Mouse (Mus musculus): ENCODE measurements at regions not wholly inside any gene's neighbourhood (a gene's known extent, or its start where the extent isn't known, plus 50 kb on each side); places are given as distances from the start of the nearest gene placed in this dataset.

- Histone ChIP-seq H3K4me3 (ENCODE audit: low read depth, low read length) (no peak overlapping the region), H3K4me1 (ENCODE audit: insufficient read depth, low read depth, low read length) (no peaks in the 10 kb centered on the region), H3K36me3 (replicated peaks) (no peaks in the 10 kb centered on the region), H3K9me3 (replicated peaks) (0 out of 2 replicates have a peak, but pooled peaks cover 2% of the 10 kb centered on the region), H3K27me3 (ENCODE audit: insufficient read depth, low read length) (no peaks in the 10 kb centered on the region)
- TF ChIP-seq TAL1 (conservative IDR thresholded peaks at IDR 0.05; ENCODE audit: low read depth, low read length) = no peak
- TF ChIP-seq POLR2AphosphoS5 (IDR thresholded peaks at IDR 0.05; ENCODE audit: insufficient replicate concordance, low read depth, low read length) = no peak
- no peak for TF ChIP-seq GATA2 (IDR thresholded peaks at IDR 0.05; ENCODE audit: borderline replicate concordance, low read depth, low read length)
- no peak for TF ChIP-seq CTCF (IDR thresholded peaks at IDR 0.05; ENCODE audit: low read depth, low read length)
- TF ChIP-seq GATA1 (IDR thresholded peaks at IDR 0.05; ENCODE audit: borderline replicate concordance, low read length) = no peak
- ATAC-seq (ENCODE audit: extremely low read depth, insufficient number of reproducible peaks, low FRiP score, poor library complexity, severe bottlenecking) (no peak), DNase-seq (ENCODE audit: low spot score) (no peak)
These were observed 272.3 kb upstream of the Eif4g2 start for GRCm38 (mm10) chr7:111355088-111355656.

GRCm38 (mm10) chr7:111354066-111354465 is 271.2 kb upstream of the Eif4g2 start:
- Histone ChIP-seq H3K27me3 (ENCODE audit: insufficient read depth, low read length) (no peaks in the 10 kb centered on the region), H3K36me3 (replicated peaks) (no peaks in the 10 kb centered on the region), H3K4me3 (ENCODE audit: low read depth, low read length) (no peak overlapping the region), H3K4me1 (ENCODE audit: insufficient read depth, low read depth, low read length) (no peaks in the 10 kb centered on the region), H3K9me3 (replicated peaks) (0 out of 2 replicates have a peak, but pooled peaks cover 2% of the 10 kb centered on the region)
- no peak for TF ChIP-seq POLR2AphosphoS5 (IDR thresholded peaks at IDR 0.05; ENCODE audit: insufficient replicate concordance, low read depth, low read length)
- no peak for TF ChIP-seq CTCF (IDR thresholded peaks at IDR 0.05; ENCODE audit: low read depth, low read length)
- no peak for TF ChIP-seq GATA1 (IDR thresholded peaks at IDR 0.05; ENCODE audit: borderline replicate concordance, low read length)
- ATAC-seq (ENCODE audit: extremely low read depth, insufficient number of reproducible peaks, low FRiP score, poor library complexity, severe bottlenecking) (no peak), DNase-seq (ENCODE audit: low spot score) (no peak)

- Histone ChIP-seq H3K9me3 (replicated peaks) (0 out of 2 replicates have a peak, but pooled peaks cover 2% of the 10 kb centered on the region), H3K4me3 (ENCODE audit: low read depth, low read length) (no peak overlapping the region), H3K36me3 (replicated peaks) (no peaks in the 10 kb centered on the region), H3K27me3 (ENCODE audit: insufficient read depth, low read length) (no peaks in the 10 kb centered on the region), H3K4me1 (ENCODE audit: insufficient read depth, low read depth, low read length) (no peaks in the 10 kb centered on the region)
- TF ChIP-seq GATA1 (IDR thresholded peaks at IDR 0.05; ENCODE audit: borderline replicate concordance, low read length) (no peak), TAL1 (conservative IDR thresholded peaks at IDR 0.05; ENCODE audit: low read depth, low read length) (no peak), POLR2AphosphoS5 (IDR thresholded peaks at IDR 0.05; ENCODE audit: insufficient replicate concordance, low read depth, low read length) (no peak)
- ATAC-seq (ENCODE audit: extremely low read depth, insufficient number of reproducible peaks, low FRiP score, poor library complexity, severe bottlenecking) = no peak
- no peak for DNase-seq (ENCODE audit: low spot score)
These were observed 269.3 kb upstream of the Eif4g2 start for GRCm38 (mm10) chr7:111352176-111352575.

DNA sequence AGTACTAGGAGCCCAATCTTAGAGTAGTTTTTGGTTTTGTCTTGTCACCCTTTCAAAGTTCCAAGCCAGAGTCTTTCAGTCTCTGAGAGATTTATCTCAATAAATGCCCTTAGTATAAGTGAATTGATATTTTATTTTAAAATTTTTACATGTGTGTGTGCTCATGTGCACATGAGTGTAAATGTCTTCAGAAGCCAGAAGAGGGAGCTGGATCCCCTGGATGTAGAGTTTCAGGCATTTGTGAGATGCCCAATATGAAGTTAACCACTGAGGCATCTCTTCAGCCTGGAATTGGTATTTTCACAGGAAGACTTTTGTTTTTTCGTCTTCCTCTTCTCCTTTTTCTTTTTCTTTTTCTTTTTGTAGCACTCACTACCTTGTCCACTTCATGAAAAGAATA is 262.3 kb upstream of the Eif4g2 start:
- DNase-seq (ENCODE audit: low spot score) (no peak), ATAC-seq (ENCODE audit: extremely low read depth, insufficient number of reproducible peaks, low FRiP score, poor library complexity, severe bottlenecking) (no peak)
- no peaks in the 10 kb centered on the region for H3K4me1 ChIP-seq (ENCODE audit: insufficient read depth, low read depth, low read length)
- TF ChIP-seq GATA1 (IDR thresholded peaks at IDR 0.05; ENCODE audit: borderline replicate concordance, low read length) (no peak), POLR2AphosphoS5 (IDR thresholded peaks at IDR 0.05; ENCODE audit: insufficient replicate concordance, low read depth, low read length) (no peak), TAL1 (conservative IDR thresholded peaks at IDR 0.05; ENCODE audit: low read depth, low read length) (no peak), CTCF (IDR thresholded peaks at IDR 0.05; ENCODE audit: low read depth, low read length) (no peak), GATA2 (IDR thresholded peaks at IDR 0.05; ENCODE audit: borderline replicate concordance, low read depth, low read length) (no peak)
- no peak overlapping the region for H3K4me3 ChIP-seq (ENCODE audit: low read depth, low read length)
- H3K36me3 ChIP-seq (replicated peaks) = no peaks in the 10 kb centered on the region
- peaks cover 2% of the 10 kb centered on the region; the same call in 1 of the 2 replicates for H3K9me3 ChIP-seq (replicated peaks)
- no peaks in the 10 kb centered on the region for H3K27me3 ChIP-seq (ENCODE audit: insufficient read depth, low read length)

DNA sequence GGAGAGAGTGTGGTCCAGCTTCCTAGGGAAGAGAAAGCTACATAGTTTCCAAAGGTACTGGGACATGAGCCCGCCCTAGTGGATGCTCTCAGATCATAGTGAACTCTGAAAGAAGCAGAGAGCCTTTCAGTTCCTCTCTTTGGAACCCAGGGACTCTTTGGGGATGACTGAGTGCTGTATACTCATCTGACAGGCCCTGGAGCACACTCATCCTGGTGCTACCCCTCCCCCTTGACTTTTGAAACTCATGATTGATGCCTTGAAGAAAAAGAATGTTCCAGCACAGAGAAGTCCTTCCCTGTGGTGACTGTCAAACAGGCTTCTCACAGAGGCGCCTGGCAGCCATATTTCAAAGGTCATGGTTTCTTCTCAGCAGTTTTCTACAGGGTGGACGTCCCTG is 254.2 kb upstream of the Eif4g2 start:
- no peak overlapping the region for H3K4me3 ChIP-seq (ENCODE audit: low read depth, low read length)
- H3K4me1 ChIP-seq (ENCODE audit: insufficient read depth, low read depth, low read length) = no peaks in the 10 kb centered on the region
- no peak for TF ChIP-seq TAL1 (conservative IDR thresholded peaks at IDR 0.05; ENCODE audit: low read depth, low read length)
- TF ChIP-seq CTCF (IDR thresholded peaks at IDR 0.05; ENCODE audit: low read depth, low read length) = no peak
- TF ChIP-seq GATA2 (IDR thresholded peaks at IDR 0.05; ENCODE audit: borderline replicate concordance, low read depth, low read length) = no peak
- DNase-seq (ENCODE audit: low spot score) (no peak), ATAC-seq (ENCODE audit: extremely low read depth, insufficient number of reproducible peaks, low FRiP score, poor library complexity, severe bottlenecking) (no peak)
- H3K27me3 ChIP-seq (ENCODE audit: insufficient read depth, low read length) = no peaks in the 10 kb centered on the region
- H3K9me3 ChIP-seq (replicated peaks) = 0 out of 2 replicates have a peak, but pooled peaks cover 5% of the 10 kb centered on the region
- no peaks in the 10 kb centered on the region for H3K36me3 ChIP-seq (replicated peaks)

- H3K9me3 ChIP-seq (replicated peaks) = no peaks in the 10 kb centered on the region
- DNase-seq (ENCODE audit: low spot score) (no peak), ATAC-seq (ENCODE audit: extremely low read depth, insufficient number of reproducible peaks, low FRiP score, poor library complexity, severe bottlenecking) (no peak)
- H3K4me3 ChIP-seq (ENCODE audit: low read depth, low read length) = no peak overlapping the region
- no peaks in the 10 kb centered on the region for H3K27me3 ChIP-seq (ENCODE audit: insufficient read depth, low read length)
- no peaks in the 10 kb centered on the region for H3K4me1 ChIP-seq (ENCODE audit: insufficient read depth, low read depth, low read length)
- H3K36me3 ChIP-seq (replicated peaks) = no peaks in the 10 kb centered on the region
- TF ChIP-seq CTCF (IDR thresholded peaks at IDR 0.05; ENCODE audit: low read depth, low read length) = no peak
- no peak for TF ChIP-seq GATA1 (IDR thresholded peaks at IDR 0.05; ENCODE audit: borderline replicate concordance, low read length)
- no peak for TF ChIP-seq GATA2 (IDR thresholded peaks at IDR 0.05; ENCODE audit: borderline replicate concordance, low read depth, low read length)
- TF ChIP-seq TAL1 (conservative IDR thresholded peaks at IDR 0.05; ENCODE audit: low read depth, low read length) = no peak
- TF ChIP-seq POLR2AphosphoS5 (IDR thresholded peaks at IDR 0.05; ENCODE audit: insufficient replicate concordance, low read depth, low read length) = no peak
These were observed 240.1 kb upstream of the Eif4g2 start for GRCm38 (mm10) chr7:111322901-111323300.

GRCm38 (mm10) chr7:111319917-111320316 is 237.1 kb upstream of the Eif4g2 start:
- DNase-seq (ENCODE audit: low spot score) (no peak), ATAC-seq (ENCODE audit: extremely low read depth, insufficient number of reproducible peaks, low FRiP score, poor library complexity, severe bottlenecking) (no peak)
- Histone ChIP-seq H3K27me3 (ENCODE audit: insufficient read depth, low read length) (no peaks in the 10 kb centered on the region), H3K4me1 (ENCODE audit: insufficient read depth, low read depth, low read length) (no peaks in the 10 kb centered on the region), H3K4me3 (ENCODE audit: low read depth, low read length) (no peak overlapping the region), H3K9me3 (replicated peaks) (no peaks in the 10 kb centered on the region), H3K36me3 (replicated peaks) (no peaks in the 10 kb centered on the region)
- TF ChIP-seq GATA1 (IDR thresholded peaks at IDR 0.05; ENCODE audit: borderline replicate concordance, low read length) (no peak), GATA2 (IDR thresholded peaks at IDR 0.05; ENCODE audit: borderline replicate concordance, low read depth, low read length) (no peak), CTCF (IDR thresholded peaks at IDR 0.05; ENCODE audit: low read depth, low read length) (no peak), TAL1 (conservative IDR thresholded peaks at IDR 0.05; ENCODE audit: low read depth, low read length) (no peak), POLR2AphosphoS5 (IDR thresholded peaks at IDR 0.05; ENCODE audit: insufficient replicate concordance, low read depth, low read length) (no peak)

Measured in G1E (cell line).